Mouse (Mus musculus) CD4-positive naive resting alpha-beta T cell, adult 57 days (primary cell): Measurements from ENCODE around the gene Olfr294. TPM values are rescaled to one million over a fixed set of nuclear protein-coding genes. Genes with fewer than 3 reads are reported as not detected.

Source experiments
- total RNA-seq: library from RNA; stranded (reverse); gene quantifications from one replicate; pipeline ENCODE4 v1.2.4, GENCODE M21; 2023

The Olfr294 gene
- total RNA-seq = not detected

DNA sequence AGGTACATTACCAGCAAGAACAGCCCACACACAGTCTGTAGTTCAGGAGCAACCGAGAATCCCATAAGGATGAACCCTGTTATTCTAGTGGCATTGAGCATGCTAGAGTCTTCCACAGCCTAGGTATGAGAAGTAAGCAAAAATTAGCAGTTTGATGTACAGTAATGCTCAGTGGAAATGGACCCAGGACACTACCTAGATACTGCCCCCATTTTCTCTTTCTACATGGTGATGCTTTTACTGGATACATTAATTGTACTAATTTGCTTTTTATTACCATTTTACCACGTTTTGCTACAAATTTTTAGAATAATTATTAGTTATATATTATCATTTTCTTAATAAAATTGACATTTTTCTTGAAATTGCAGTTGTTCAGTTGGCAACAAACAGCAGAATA is at the start of gene Olfr294:
Gene Olfr294, minus strand, starts transcription at position 101 of the 400 bp plus-strand sequence.

GRCm38 (mm10) chr7:86648761-86649160 is 32.3 kb upstream of the Olfr294 start, which contains the start of gene Olfr293:
Gene Olfr293 (plus strand): TSS chr7:86649061.

DNA sequence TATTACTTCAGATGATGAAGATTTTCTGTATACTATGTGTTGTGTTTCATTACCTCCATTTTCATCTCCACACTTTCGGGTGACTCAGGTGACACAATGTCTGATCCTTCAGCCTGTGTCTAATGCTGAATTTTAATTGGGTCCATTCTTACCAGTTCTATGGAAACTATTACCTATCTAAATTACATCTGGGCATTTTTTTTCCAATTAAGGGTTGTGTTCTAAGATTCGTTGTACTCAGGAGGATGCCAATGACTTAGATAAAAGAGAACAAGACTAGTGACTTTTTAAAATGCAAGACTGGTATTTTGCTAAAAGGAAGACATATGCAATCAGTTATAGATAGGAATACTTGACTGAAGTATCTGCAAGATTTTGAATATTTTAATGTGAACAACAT is 32.9 kb downstream of the Olfr294 start, which contains the start of gene Olfr295:
Gene Olfr295, plus strand, starts transcription at position 301 of the 400 bp plus-strand sequence.

Other genes with a start within 250 kb of the Olfr294 start
- gene Olfr305, start 249.7 kb downstream of the Olfr294 start, total RNA-seq = not detected
- gene Olfr304, start 230.0 kb downstream of the Olfr294 start, total RNA-seq = not detected
- gene Olfr303, start 218.9 kb downstream of the Olfr294 start, total RNA-seq = not detected
- gene Olfr301, start 212.8 kb downstream of the Olfr294 start, total RNA-seq = not detected
- gene Olfr299, start 156.7 kb downstream of the Olfr294 start, total RNA-seq = not detected
- gene Olfr298, start 124.2 kb downstream of the Olfr294 start, total RNA-seq = not detected
- gene Olfr297, start 96.7 kb downstream of the Olfr294 start, total RNA-seq = not detected
- not detected for gene Olfr295, start 32.8 kb downstream of the Olfr294 start, total RNA-seq
- gene Olfr293, start 32.4 kb upstream of the Olfr294 start, total RNA-seq = not detected
- not detected for gene Olfr292, start 71.7 kb upstream of the Olfr294 start, total RNA-seq
- not detected for gene Folh1, start 159.3 kb upstream of the Olfr294 start, total RNA-seq
- not detected for gene Vmn2r77, start 178.4 kb upstream of the Olfr294 start, total RNA-seq